Mouse (Mus musculus) gastrocnemius, adult 2 months (tissue): Measurements from ENCODE around the gene Dnaic2. TPM values are rescaled to one million over a fixed set of nuclear protein-coding genes. Genes with fewer than 3 reads are reported as not detected.

Experiments
- DNase-seq: peaks from one replicate; pipeline ENCODE4 v3.0.0; 2022
- H3K27ac ChIP-seq: fragments of 200-600 bp; 2 replicates; pipeline ENCODE4 v1.8.1; 2022; ENCODE audit warnings: mild to moderate bottlenecking
- H3K4me3 ChIP-seq: fragments of 200-600 bp; 2 replicates; pipeline ENCODE4 v1.8.1; 2022; ENCODE audit warnings: mild to moderate bottlenecking, moderate library complexity
- CTCF ChIP-seq: fragments of 200-600 bp; IDR thresholded peaks from 2 replicates; pipeline ENCODE4 v1.8.1; 2022; ENCODE audit warnings: antibody characterized with exemption, mild to moderate bottlenecking, moderate library complexity
- intact Hi-C: fragments of 180-260 bp; cut with DNase I; formaldehyde crosslinking; loops from one replicate; pipeline ENCODE4 v1.15.1; 2025
- long read RNA-seq, 2 experiments: library from polyadenylated mRNA; stranded (forward); transcript quantifications; one replicate each; pipeline ENCODE4 v2.0.0; 2021
- total RNA-seq, 2 experiments: library from RNA; stranded (reverse); gene quantifications; 2 replicates each; pipeline ENCODE4 v1.2.3; 2021

Gene Dnaic2
- under 1 TPM; 0.08 to 0.14 TPM for total RNA-seq
- long read RNA-seq, experiment 1: 0 reads
- long read RNA-seq, experiment 2: 0 reads

DNA sequence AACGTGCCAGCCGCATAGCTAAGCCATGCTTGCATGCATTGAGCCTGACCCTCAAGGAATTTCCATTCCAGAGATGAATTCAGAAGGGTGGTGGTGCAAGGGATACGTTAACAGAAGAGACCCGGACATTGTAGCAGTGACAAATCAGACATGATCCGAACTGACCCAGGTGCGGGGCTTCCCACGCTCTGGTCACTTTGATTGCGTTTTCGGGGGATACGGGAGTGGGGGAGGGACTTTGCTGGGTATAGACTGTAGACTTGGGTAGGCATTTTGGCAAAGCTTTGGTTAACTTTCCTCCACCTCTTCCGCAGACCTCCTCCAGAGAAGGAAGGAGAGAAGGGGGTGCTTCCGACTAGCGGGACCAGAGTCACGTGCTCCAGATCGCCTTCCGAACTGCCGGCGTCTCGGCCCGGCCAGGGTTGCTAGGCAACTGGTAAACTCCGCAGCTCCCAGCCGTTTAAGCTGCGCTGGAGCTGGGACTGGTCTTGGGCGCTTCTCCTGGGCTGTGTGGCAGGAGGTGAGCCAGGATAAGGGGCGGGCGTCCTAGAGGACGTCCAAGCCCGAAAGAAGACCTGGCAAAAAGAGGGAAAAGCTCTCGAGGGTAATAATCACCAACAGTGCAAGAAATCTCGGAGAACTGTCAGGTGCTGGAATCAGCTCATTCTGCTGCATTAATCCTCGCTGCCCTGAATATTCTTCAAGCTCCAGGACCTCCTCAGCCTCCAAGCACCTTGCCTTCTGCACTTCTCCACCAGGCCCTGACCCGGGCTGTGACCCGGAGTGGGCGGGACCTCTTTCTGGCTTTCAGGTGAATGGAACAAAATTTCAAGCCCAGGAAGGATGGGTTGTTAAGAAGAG lies at the start of gene Dnaic2:
Gene Dnaic2 (plus strand): TSS at position 444 of the 861 bp plus-strand sequence.
- H3K27ac ChIP-seq: 0 out of 2 replicates have a peak within 1 kb of the TSS, but pooled peaks have one; percentile 12
- intact Hi-C loops: loop anchor here (5.0 kb wide), 1 partner anchor 50 kb away; the partner anchor contains the start of gene Ttyh2
- DNase-seq: peak; percentile 87
- peak within 1 kb of the TSS; percentile 69 for H3K4me3 ChIP-seq
- no peak for TF ChIP-seq CTCF

DNA sequence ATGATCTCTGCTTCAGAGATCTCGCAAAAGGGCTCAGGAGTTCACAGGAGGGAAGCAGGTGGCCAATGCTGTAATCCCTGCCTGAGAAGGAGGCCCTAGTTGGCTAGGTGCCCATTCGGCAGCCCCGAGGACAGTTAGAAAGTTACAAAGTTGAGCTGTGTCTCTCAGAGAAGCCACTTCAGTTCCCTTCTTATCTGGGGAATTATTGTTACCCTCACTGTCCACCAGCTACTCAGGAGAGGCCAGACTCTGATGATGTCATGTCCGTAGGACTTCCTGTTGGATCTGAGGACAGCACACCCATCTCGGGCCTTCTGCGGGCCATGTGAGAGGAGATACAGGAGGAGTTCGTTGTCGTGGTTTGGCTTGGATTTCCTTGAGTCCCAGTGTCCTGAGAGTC lies 47.6 kb upstream of the Dnaic2 start:
- peak; percentile 53 for DNase-seq
- H3K27ac ChIP-seq: peak overlapping the region; percentile 81
- intact Hi-C loops: loop anchor here (5.0 to 10.0 kb wide), 2 partner anchors 48 to 705 kb away; partner anchors contain the start of genes Cdr2l and Dnaic2
- peak overlapping the region; percentile 28 for H3K4me3 ChIP-seq
- TF ChIP-seq CTCF: no peak

DNA sequence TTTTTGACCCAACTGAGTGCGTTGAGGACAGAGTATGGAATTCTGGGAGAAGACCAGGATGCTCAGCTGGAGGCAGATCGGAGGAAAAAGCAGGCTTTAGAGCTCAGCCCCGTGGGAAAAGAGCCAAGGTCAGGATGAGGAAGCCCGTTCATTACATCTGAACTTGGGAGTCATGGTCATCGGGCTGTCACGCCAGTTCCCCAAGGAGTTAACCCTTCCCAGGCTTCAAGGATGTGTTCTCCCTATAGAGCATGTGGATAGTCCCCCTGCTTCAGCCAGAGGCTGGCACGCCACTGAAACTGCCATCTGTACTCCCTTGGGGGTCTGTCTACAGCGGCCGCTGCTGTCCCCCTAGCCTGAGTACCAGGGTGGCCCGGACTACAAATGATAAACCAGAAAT lies 46.9 kb upstream of the Dnaic2 start:
- peak; percentile 40 for DNase-seq
- H3K27ac ChIP-seq: peak overlapping the region; percentile 81
- intact Hi-C loops: no loop called here
- no peak for TF ChIP-seq CTCF
- H3K4me3 ChIP-seq: peak overlapping the region; percentile 26

DNA sequence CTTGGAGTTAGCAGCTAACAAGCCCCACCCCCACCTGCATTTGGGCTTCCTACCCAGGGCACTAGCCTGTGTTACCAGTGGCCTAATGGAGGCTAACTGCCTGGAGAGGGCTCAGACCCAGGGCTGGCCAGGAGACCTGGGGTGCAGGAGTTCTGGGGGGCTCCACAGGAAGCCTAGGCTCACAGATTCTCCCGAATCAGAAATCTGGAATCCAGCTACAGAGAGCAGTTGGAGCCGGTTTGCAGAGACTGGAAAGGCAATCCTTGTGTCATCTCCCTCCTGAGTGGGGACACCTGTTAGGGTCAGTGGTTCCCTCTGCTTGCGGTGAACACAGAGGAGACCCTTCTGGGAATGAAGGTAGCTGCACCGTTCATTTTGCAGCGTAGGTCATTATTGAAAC lies 46.2 kb upstream of the Dnaic2 start:
- Histone ChIP-seq H3K4me3 (no peak overlapping the region), H3K27ac (peak overlapping the region; percentile 81)
- intact Hi-C loops: no loop called here
- no peak for TF ChIP-seq CTCF
- DNase-seq: no peak

DNA sequence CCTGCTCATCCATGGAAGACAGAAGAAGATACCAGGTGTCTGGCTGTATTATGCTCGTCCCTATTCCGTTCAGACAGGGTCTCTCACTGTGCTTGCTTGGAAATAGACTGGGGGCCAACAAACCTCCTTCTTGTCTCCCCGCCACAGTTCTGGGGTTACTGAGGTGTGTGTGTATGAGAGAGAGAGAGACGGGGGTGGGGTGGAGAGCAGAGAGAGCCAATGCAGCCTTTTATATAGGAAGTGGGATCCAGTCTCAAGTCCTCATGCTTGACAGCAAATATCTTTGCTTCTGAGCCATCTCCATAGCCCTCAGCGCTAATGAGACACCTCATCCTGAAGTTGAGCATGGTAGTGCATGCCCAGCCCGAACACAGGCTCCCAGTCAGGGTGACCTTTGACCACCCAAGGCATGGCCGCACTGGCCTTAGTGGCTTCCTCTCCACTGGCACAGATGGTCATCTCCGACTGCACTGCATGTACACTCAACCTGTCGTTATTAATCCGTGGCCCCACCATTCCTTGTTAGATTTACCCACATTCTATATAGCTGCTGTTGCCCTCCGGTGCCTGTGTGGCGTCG lies 44.8 kb upstream of the Dnaic2 start:
- Histone ChIP-seq H3K27ac (peak overlapping the region; percentile 91), H3K4me3 (peak overlapping the region; percentile 45)
- peak; percentile 57 for DNase-seq
- intact Hi-C loops: no loop called here
- no peak for TF ChIP-seq CTCF

DNA sequence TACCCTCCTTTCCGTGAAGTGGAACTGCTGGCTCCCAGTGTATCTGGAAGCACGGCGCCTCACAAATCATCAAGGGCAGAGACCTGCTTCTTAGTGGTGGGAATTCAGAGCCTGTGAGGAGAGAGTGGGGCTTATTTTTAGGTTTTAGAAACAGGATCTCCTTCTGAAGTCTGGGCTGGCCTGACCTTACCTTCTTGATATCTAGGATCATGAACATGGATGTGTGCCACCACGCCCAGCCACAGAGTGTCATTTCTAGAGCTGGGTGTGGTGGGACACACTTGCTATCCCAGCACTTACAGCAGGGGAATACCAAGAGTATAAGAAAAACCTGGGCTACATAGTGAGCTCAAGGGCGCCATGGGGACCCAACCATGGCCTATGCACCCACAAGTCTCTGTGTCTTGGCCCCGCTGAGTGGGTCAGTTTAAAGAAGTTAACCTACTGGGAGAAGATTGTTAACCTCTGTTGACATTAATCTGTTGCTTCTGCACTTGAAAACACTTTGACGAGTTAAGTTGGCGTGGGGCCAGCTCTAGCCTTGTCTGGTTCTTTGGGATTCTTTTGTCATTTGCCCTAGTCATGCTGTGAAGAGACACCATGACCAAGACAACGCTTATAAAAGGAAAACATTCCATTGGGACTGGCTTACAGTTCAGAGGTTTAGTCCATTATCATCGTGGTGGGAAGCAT lies 44.0 kb upstream of the Dnaic2 start:
- Histone ChIP-seq H3K4me3 (peak overlapping the region; percentile 45), H3K27ac (peak overlapping the region; percentile 91)
- peak; percentile 83 for DNase-seq
- no peak for TF ChIP-seq CTCF
- intact Hi-C loops: no loop called here

DNA sequence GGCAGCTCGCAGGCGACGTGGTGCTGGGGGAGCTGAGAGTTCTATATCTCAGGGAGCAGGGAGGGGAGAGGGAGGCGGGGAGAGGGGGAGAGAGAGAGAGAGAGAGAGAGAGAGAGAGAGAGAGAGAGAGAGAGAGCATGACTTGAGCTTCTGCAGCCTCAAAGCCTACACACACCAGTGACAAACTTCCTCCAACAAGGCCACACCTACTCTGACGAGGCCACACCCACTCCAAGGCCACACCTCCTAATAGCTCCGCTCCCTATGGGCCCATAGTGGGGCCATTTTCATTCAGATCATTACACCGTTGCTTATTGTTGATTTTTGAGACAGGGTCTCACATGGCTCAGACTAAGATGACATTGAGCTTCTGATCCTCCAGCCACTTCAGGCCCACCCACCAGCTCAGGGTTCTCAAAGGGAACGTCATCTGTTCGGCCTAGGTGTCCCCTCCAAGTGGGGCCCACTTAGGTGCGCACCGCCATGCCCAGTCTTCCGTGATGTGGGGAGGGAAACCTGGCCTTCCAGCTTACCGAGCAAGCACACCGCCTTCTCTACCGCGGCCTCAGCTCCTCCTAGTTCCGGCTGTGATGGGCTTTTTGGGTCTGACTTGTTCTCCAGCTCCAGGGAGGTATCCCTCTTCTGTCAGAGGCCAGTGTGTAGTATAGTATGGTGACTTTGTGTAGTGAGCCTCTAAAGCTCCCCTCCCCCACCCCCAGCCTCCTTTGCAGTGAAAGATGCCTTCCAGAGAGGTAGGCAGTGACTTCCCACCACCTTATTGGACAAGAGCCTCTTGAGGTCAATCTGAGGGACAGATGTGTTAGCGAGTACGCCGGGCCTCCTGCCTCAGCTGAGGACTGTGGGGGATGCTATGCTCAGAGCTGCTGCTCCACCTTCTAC lies 43.2 kb upstream of the Dnaic2 start:
- Histone ChIP-seq H3K27ac (peak overlapping the region; percentile 91), H3K4me3 (no peak overlapping the region)
- TF ChIP-seq CTCF: no peak
- intact Hi-C loops: no loop called here
- no peak for DNase-seq

DNA sequence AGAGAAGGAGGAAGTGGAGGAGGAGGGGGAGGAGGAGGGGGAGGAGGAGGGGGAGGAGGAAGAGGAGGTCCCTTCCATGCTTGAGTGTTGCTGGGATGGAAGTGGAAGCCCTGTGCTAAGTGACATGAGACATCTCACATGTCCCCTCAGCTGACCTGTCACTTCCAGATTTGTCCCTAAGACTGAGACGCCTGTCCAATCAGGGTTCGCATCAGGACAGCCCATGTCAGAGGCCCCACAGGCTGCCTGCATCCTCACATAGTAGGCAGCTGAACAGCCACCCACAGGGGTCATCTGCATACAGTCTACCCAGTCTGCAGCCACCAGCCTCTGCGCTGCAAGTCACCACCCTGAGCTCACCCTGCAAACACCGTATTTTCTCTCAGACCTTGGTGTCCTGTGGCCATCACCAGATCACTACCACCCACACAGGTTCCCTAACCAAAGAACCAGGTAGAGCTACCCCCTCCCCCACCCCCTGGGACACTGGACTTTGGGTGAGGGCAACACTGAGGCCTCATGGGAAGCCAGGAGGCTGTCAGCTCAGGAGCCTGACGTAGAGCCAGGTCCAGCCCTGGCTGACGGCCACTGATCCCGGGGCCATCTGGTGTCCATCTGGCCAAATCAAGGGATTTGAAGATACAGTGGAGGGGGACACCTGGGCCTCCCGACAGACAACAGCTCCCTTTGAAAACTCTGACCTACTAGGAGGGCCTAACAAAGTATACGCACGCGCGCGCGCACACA lies 42.4 kb upstream of the Dnaic2 start:
- Histone ChIP-seq H3K27ac (peak overlapping the region; percentile 91), H3K4me3 (peak overlapping the region; percentile 0; the same call in 1 of the 2 replicates)
- intact Hi-C loops: no loop called here
- peak; percentile 72 for DNase-seq
- TF ChIP-seq CTCF: no peak

DNA sequence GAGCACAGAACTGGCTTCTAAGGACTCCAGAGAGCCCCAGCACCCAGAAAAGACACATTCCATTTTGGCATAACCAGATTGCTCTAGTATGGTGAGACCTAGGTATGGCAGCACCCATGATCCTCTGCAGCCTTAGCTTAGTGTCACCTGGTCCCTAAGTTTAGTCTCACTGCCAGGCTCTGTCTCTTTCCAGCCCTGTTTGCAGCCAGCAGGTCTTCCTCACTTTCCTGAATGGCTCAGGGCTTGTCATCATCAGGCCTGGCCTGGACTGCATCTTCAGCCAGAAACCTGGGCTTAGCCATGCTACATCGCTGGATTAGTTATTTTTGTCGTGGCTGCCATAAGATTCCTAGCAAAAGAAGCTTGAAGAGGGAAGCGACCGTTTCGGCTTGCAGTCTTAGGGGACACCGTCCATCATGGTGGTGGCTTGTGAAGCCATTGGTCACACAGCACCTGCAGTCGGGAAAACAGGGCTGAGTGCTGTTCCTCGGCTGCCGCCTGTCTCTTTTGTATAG lies 41.6 kb upstream of the Dnaic2 start:
- H3K4me3 ChIP-seq: no peak overlapping the region
- H3K27ac ChIP-seq: peak overlapping the region; percentile 91
- no peak for DNase-seq
- TF ChIP-seq CTCF: no peak
- intact Hi-C loops: no loop called here

DNA sequence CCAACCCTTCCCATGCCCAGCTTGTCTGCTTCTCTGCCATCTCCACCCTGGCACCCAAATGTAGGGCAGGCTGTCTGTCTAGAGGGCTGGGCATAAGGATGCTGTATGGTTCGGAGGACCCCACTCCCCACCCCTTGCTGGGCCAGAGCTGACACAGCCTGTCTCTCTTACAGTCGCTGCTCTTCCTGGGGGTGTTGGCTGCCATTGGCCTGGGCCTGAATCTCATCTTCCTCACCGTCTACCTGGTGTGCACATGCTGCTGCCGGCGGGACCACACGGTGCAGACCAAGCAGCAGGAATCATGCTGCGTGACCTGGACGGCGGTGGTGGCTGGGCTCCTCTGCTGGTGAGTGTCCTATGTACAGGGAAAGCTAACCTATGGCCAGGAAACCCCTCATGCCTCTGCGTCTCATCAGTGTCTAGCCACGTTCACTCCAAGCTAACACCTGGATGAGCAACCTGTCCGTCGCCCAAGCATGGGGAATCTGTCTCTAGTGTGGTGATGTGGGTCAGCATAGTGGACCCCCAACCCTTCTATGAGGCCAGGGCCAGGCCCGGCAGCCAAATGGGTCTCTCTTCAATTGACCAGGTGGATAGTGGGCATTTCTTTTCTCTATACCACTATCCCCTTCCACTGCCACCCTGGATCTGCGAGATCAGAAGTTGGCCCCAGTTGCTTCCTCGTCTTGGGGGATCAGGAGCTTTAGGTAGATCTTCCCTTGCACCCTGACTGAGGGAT lies 40.8 kb upstream of the Dnaic2 start:
- H3K27ac ChIP-seq: peak overlapping the region; percentile 91; the same call in 1 of the 2 replicates
- intact Hi-C loops: no loop called here
- H3K4me3 ChIP-seq: no peak overlapping the region
- no peak for TF ChIP-seq CTCF
- no peak for DNase-seq
